Mouse (Mus musculus) lung, postnatal 0 days (tissue): Measurements from ENCODE around the gene Ss18l2.

Source experiments
- CTCF ChIP-seq: IDR thresholded peaks from 2 replicates; pipeline ENCODE4 v1.5.1; 2016; ENCODE audit warnings: antibody characterized with exemption, mild to moderate bottlenecking
- EP300 ChIP-seq: IDR thresholded peaks from 2 replicates; pipeline ENCODE4 v1.6.1; 2016; ENCODE audit warnings: antibody characterized with exemption, mild to moderate bottlenecking, control low read depth

DNA sequence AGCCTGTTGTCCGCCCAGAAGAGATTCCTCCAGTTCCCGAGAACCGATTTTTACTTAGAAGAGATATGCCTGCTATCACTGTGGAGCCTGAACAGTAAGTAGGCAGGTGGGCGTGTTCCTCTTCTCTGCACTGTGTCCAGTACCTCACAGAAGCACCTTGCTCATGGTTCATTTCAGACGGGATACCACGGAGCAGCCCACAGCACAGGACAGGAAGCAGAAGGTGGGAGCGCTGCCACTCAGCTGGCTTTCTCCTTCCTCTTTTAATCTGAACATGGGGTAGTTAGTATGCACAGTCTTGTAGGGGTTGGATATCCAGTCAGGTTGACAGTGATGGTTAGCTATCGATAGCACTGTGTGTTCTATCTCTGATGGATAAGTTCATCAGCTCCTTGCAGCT lies 33.9 kb downstream of the Ss18l2 start:
- TF ChIP-seq CTCF (no peak), EP300 (no peak)
